Mouse (Mus musculus) regulatory T cell (primary cell): Measurements from ENCODE around the gene Nudt9.

Source experiments
- in situ Hi-C: fragments of 300-600 bp; cut with MboI, MseI; formaldehyde crosslinking; loops from one replicate; pipeline ENCODE4 v1.15.1; 2025; ENCODE audit warnings: high pct_unique_total_duplicates

Gene Nudt9

GRCm38 (mm10) chr5:104035824-104036223, 10.3 kb upstream of the Nudt9 start:
- in situ Hi-C loops = no loop called here

- in situ Hi-C loops = no loop called here
Measured at GRCm38 (mm10) chr5:104036686-104037085, 9.4 kb upstream of the Nudt9 start.

GRCm38 (mm10) chr5:104039154-104039932, 6.8 kb upstream of the Nudt9 start:
- in situ Hi-C loops = no loop called here

GRCm38 (mm10) chr5:104042906-104043305, 3.2 kb upstream of the Nudt9 start:
- in situ Hi-C loops = no loop called here

GRCm38 (mm10) chr5:104043704-104044103, 2.4 kb upstream of the Nudt9 start:
- in situ Hi-C loops = no loop called here

GRCm38 (mm10) chr5:104047200-104048105, 1.3 kb downstream of the Nudt9 start:
- in situ Hi-C loops = no loop called here

- in situ Hi-C loops = no loop called here
Measured at GRCm38 (mm10) chr5:104048139-104048538, 2.0 kb downstream of the Nudt9 start.

- in situ Hi-C loops = no loop called here
Measured at GRCm38 (mm10) chr5:104052956-104053355, 6.8 kb downstream of the Nudt9 start.

- in situ Hi-C loops = no loop called here
Measured at GRCm38 (mm10) chr5:104054938-104055337, 8.8 kb downstream of the Nudt9 start.

GRCm38 (mm10) chr5:104055816-104056215, 9.7 kb downstream of the Nudt9 start:
- in situ Hi-C loops = no loop called here

GRCm38 (mm10) chr5:104056295-104056694, 10.2 kb downstream of the Nudt9 start:
- in situ Hi-C loops = no loop called here

- in situ Hi-C loops = no loop called here
Measured at GRCm38 (mm10) chr5:104058021-104058420, 11.9 kb downstream of the Nudt9 start.

GRCm38 (mm10) chr5:104059628-104060027, 13.5 kb downstream of the Nudt9 start:
- in situ Hi-C loops = loop anchor here (5.0 kb wide), 1 partner anchor 57 kb away; no protein-coding TSS in a partner anchor

GRCm38 (mm10) chr5:104060429-104060828, 14.3 kb downstream of the Nudt9 start:
- in situ Hi-C loops = loop anchor here (5.0 kb wide), 1 partner anchor 58 kb away; no protein-coding TSS in a partner anchor

- in situ Hi-C loops = loop anchor here (5.0 kb wide), 1 partner anchor 60 kb away; no protein-coding TSS in a partner anchor
Measured at GRCm38 (mm10) chr5:104061936-104062772, 16.0 kb downstream of the Nudt9 start.

GRCm38 (mm10) chr5:104062773-104063551, 16.9 kb downstream of the Nudt9 start:
- in situ Hi-C loops = loop anchor here (5.0 kb wide), 1 partner anchor 61 kb away; no protein-coding TSS in a partner anchor

- in situ Hi-C loops = no loop called here
Measured at GRCm38 (mm10) chr5:104068751-104069150, 22.6 kb downstream of the Nudt9 start.

- in situ Hi-C loops = no loop called here
Measured at GRCm38 (mm10) chr5:104071048-104071447, 24.9 kb downstream of the Nudt9 start.

- in situ Hi-C loops = no loop called here
Measured at GRCm38 (mm10) chr5:104072272-104072886, 26.3 kb downstream of the Nudt9 start.

- in situ Hi-C loops = no loop called here
Measured at GRCm38 (mm10) chr5:104073602-104074001, 27.5 kb downstream of the Nudt9 start.
